Mouse (Mus musculus) left cerebral cortex, postnatal 4 days (tissue): Measurements from ENCODE around the gene Slc24a4. TPM values are rescaled to one million over a fixed set of nuclear protein-coding genes. Genes with fewer than 3 reads are reported as not detected.

Experiments
- DNase-seq: peaks from one replicate; pipeline ENCODE4 v3.0.0-alpha.2; 2022
- intact Hi-C: fragments of 180-260 bp; cut with DNase I; formaldehyde crosslinking; loops from one replicate; pipeline ENCODE4 v1.15.1; 2025
- total RNA-seq, 2 experiments: library from RNA; stranded (reverse); gene quantifications; 2 replicates each; pipeline ENCODE4 v1.2.3; 2021

The Slc24a4 gene
- total RNA-seq = 1 to 10 TPM; 3.7 to 6.8 TPM

GRCm38 (mm10) chr12:102128081-102128790 lies at the start of gene Slc24a4:
Gene Slc24a4, plus strand, starts transcription at chr12:102128733.
- peak; percentile 30 for DNase-seq
- intact Hi-C loops = loop anchor here (5.0 kb wide), 1 partner anchor 141 kb away; no protein-coding TSS in a partner anchor

- intact Hi-C loops = no loop called here
- no peak for DNase-seq
These were observed 45.7 kb upstream of the Slc24a4 start for GRCm38 (mm10) chr12:102082648-102083425.

- intact Hi-C loops = no loop called here
- DNase-seq = no peak
These were observed 38.0 kb upstream of the Slc24a4 start for GRCm38 (mm10) chr12:102090535-102090934.

GRCm38 (mm10) chr12:102092342-102093094 lies 36.0 kb upstream of the Slc24a4 start:
- DNase-seq = no peak
- intact Hi-C loops = no loop called here

- intact Hi-C loops = no loop called here
- no peak for DNase-seq
These were observed 22.5 kb upstream of the Slc24a4 start for GRCm38 (mm10) chr12:102105990-102106389.

GRCm38 (mm10) chr12:102108851-102109250 lies 19.7 kb upstream of the Slc24a4 start:
- intact Hi-C loops = no loop called here

GRCm38 (mm10) chr12:102112491-102112890 lies 16.0 kb upstream of the Slc24a4 start:
- intact Hi-C loops = no loop called here
- no peak for DNase-seq

More at GRCm38 (mm10) chr12:102108851-102109250, 19.7 kb upstream of the Slc24a4 start:
- no peak for DNase-seq

- intact Hi-C loops = no loop called here
- no peak for DNase-seq
These were observed 15.6 kb upstream of the Slc24a4 start for GRCm38 (mm10) chr12:102112901-102113300.

GRCm38 (mm10) chr12:102113391-102113790 lies 15.1 kb upstream of the Slc24a4 start:
- DNase-seq = no peak
- intact Hi-C loops = no loop called here

GRCm38 (mm10) chr12:102116580-102116979 lies 12.0 kb upstream of the Slc24a4 start:
- intact Hi-C loops = no loop called here
- no peak for DNase-seq

- intact Hi-C loops = no loop called here
- DNase-seq = no peak
These were observed 10.5 kb upstream of the Slc24a4 start for GRCm38 (mm10) chr12:102118014-102118413.

GRCm38 (mm10) chr12:102127601-102128000 lies 932 bp upstream of the Slc24a4 start:
- intact Hi-C loops = loop anchor here (5.0 kb wide), 1 partner anchor 140 kb away; no protein-coding TSS in a partner anchor
- DNase-seq = no peak

- peak; percentile 56 for DNase-seq
- intact Hi-C loops = loop anchor here (5.0 kb wide), 1 partner anchor 142 kb away; no protein-coding TSS in a partner anchor
These were observed 416 bp downstream of the Slc24a4 start for GRCm38 (mm10) chr12:102128791-102129507.

GRCm38 (mm10) chr12:102129508-102130030 lies 1.0 kb downstream of the Slc24a4 start:
- intact Hi-C loops = loop anchor here (5.0 kb wide), 1 partner anchor 142 kb away; no protein-coding TSS in a partner anchor
- DNase-seq = peak; percentile 9

GRCm38 (mm10) chr12:102139710-102140109 lies 11.2 kb downstream of the Slc24a4 start:
- no peak for DNase-seq
- intact Hi-C loops = loop anchor here (10.0 kb wide), 1 partner anchor 235 kb away; no protein-coding TSS in a partner anchor

- intact Hi-C loops = loop anchor here (10.0 kb wide), 1 partner anchor 233 kb away; no protein-coding TSS in a partner anchor
- no peak for DNase-seq
These were observed 12.8 kb downstream of the Slc24a4 start for GRCm38 (mm10) chr12:102141330-102141729.

GRCm38 (mm10) chr12:102147678-102148077 lies 19.1 kb downstream of the Slc24a4 start:
- DNase-seq = no peak
- intact Hi-C loops = loop anchor here (10.0 kb wide), 1 partner anchor 227 kb away; no protein-coding TSS in a partner anchor

GRCm38 (mm10) chr12:102148746-102149145 lies 20.2 kb downstream of the Slc24a4 start:
- DNase-seq = peak; percentile 29
- intact Hi-C loops = loop anchor here (10.0 kb wide), 1 partner anchor 226 kb away; no protein-coding TSS in a partner anchor

GRCm38 (mm10) chr12:102151185-102151584 lies 22.7 kb downstream of the Slc24a4 start:
- intact Hi-C loops = no loop called here
- no peak for DNase-seq

GRCm38 (mm10) chr12:102153796-102154195 lies 25.3 kb downstream of the Slc24a4 start:
- intact Hi-C loops = no loop called here
- DNase-seq = no peak
